Mouse (Mus musculus) embryo, embryonic 10 days (tissue): ENCODE data around the gene Smarcc1.
"Not testable (repeated sequence)": the region's sequence is repeated elsewhere in the genome, so short reads cannot be mapped to it uniquely, and the experiment has no call there.

Experiments used
- DNase-seq: peaks from one replicate; pipeline ENCODE4 v3.0.0-alpha.2; 2015; ENCODE audit warnings: low spot score

Smarcc1 gene

DNA sequence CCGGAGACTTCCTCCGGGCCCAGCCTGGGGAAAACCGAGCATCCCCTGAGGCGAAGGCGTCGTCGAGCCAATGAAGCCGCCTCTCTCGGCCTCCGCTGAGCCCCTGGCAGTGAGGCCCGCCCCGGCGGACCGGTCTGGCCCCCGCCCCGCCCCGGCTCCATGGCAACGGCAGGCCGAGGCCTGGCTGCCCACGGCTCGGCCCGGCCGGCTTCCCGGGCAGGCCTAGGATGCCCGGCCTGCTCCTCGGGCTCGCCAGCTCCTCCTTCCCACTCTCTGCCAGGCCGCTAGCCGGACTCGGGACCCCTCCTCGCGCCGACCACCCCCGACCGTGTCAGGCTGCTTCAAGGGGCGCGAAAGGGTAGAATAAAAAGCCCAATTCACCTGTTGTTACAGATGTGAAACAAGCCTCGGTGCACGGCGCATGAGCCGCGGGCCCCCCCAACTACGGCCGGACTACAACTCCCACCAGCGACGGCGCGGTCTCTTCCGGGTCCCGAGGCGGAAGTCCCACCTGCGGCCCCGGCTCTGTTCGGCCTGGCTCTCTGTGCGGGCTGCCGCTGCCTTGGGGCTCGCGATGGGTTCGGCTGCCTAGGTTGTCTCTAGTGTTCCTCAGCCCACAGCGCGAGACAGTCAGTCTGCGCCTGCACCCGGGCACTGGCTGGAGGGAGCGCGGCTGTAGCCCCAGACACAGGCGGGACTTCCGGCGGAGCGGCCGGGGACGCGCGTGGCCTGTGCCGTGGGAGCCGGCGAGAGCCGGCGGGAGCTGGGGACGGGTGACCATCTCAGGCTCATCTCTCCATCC is at the start of gene Smarcc1:
Gene Smarcc1 (plus strand): TSS at position 732 of the 802 bp plus-strand sequence.
- DNase-seq, result peak; percentile 96

DNA sequence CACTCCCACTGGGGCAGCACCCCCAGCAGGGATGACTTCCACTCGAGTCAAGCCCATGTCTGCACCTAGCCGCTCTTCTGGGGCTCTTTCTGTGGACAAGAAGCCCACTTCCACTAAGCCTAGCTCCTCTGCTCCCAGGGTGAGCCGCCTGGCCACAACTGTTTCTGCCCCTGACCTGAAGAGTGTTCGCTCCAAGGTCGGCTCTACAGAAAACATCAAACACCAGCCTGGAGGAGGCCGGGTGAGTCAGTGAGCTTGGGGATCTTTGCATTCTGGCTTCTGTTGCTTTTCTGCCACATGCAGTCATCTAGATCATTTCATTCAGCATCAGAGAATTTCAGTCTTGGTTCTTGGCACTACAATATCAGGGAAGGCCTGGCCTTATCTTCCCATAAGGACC is 48.8 kb upstream of the Smarcc1 start:
- DNase-seq, result no peak

DNA sequence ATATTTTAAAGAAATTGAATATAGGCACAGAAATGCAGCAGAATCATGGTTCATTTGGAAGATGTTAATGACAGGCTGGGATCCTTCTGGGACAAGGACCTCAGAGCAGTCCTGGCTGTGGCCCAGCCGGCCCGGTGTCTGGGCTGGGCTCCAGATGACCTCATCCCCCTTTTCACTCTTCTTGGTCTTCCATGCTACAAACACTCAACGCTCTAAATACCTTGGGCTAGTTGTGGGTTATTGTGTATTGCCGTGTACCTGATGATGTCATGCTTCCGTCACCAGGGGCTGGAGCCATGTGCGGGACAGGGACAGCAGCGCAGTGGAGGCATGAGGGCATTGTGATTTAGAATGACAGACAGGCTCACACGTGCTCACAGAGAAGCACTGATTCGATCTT is 47.1 kb upstream of the Smarcc1 start:
- DNase-seq, result no peak

DNA sequence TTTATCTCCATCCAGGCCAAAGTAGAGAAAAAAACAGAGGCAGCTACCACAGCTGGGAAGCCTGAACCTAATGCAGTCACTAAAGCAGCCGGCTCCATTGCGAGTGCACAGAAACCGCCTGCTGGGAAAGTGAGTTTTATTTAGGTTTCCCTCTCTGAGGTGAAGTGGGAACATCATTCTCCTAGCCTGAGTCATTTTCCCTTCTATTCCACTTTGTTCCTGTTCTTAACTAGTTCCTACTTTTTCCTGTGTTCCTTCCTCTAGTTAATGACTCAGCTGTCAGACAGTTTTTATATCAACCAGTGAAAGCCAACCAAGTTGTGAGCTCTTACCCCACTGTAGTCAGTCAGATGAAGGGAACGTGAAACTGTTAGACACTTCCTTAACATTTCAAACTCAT is 46.5 kb upstream of the Smarcc1 start:
- DNase-seq, result no peak

DNA sequence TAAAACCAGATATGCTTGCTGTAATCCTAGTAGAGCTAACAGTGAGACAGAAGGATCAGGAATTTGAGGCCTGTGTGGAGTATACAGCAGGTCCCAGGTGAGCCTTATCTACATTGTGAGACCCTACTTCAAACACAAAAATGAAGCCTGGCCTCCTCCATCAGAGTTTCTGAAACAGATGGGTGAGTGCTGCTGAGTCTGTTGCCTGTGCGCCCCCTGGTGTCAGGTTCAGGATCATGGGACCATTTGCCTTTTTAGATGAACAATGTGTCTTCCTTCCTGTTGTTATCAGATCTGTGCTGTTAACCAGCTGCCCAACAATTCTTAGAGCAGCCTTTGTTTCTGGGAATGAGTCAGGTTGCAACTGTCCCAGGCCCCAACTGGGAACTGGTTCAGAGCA is 45.7 kb upstream of the Smarcc1 start:
- peak; percentile 88 for DNase-seq

DNA sequence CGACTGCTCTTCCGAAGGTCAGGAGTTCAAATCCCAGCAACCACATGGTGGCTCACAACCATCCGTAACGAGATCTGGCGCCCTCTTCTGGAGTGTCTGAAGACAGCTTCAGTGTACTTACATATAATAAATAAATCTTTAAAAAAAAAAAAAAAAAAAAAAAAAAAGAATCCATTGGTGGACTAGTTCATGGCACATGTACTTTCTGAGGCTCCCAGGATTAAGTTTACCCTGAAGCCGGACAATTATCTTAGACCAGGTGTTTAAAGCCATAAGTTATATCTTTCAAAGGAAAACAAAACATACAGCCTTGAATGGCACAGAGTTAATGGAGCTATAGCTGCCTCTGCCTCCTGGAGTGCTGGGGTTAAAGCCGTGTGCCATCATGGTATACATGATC is 41.0 kb upstream of the Smarcc1 start:
- DNase-seq, result not testable (repeated sequence)

DNA sequence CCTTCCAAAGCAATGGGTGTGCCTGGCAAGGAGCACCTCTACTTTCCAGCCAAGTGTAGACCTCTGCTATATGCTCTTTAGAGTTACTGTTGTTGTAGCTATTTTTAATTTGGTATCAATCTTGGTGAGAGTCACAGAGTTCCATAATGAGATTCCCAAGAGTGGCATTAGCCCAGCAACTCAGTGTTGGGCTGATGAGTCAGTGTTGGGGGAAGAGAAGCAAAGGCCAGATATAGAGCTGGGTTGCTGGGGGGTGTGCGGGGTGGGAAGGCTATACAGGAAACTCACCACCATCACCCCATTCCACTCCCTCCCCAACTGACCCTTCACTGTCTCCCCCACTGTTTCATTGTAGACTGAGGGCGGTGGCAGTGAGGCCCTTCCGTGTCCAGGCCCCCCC is 36.4 kb upstream of the Smarcc1 start:
- DNase-seq, result no peak

DNA sequence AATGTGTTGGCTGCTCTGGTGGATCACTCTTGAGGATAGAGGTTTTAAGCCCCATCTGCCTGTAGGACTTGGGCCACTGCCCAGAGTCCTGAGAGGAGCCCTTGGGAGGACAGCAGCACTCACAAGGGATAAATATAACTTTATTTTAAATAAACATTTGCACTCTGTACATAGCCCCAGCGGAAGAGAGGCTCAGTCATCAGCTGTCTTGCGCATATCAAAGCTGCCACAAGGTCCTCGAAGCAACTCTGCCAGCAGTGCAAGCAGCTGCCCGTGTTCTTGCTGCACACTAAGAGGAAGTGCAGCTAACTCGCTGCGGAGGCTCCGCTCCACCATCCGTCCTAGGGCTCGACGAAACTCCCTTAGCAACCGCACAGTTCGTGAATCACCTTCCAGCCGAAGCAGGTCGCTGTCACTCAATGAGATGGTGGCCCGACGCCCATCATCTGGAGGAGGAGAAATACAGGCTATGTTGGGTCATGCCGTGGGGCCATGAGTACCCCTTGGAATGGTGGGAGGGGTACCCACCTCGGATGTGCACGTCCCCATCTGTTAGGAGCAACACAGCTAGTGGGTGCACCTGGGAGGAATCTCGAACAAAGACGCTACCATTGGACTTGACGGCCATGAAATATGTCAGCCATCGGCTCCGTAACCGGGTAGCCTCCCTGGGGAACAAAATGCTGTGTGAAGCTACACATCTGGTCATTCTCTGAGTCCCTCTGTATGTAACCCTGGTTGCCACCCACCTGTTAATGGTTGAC is 33.1 kb upstream of the Smarcc1 start:
- DNase-seq, result no peak

DNA sequence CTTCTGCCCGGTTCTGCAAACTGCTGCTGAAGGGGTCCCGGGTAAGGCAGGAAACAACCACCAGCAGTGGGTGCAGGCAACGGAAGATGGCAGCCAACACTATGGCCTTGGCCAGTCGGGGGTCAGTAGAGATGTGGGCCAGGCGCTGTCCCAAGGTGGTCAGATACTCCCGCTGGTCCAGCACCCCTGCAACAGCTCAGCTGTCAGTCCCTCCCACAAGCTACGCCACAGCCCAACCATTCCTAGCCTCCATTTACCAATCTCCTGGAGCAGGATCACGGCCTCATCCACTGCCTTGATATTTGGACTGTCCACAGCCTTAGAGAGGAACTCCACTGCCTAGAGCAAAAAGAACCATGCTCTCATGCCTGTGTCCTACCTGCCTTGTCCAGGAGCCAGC is 31.8 kb upstream of the Smarcc1 start:
- DNase-seq, result no peak

DNA sequence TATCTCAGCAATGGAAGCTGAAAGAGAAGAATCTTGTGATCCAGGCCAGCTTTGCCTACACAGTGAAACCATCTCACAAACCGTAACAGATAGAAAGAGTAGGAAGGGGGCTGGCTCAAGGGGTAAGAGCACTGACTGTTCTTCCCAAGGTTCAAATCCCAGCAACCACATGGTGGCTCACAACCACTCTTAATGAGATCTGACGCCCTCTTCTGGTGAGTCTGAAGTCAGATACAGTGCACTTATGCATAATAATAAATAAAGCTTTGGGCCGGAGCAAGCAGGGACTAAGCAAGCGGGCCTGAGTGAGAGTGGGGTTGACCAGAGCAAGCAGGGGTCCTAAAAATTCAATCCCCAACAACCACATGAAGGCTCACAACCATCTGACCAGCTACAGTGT is 24.2 kb upstream of the Smarcc1 start:
- no peak for DNase-seq

DNA sequence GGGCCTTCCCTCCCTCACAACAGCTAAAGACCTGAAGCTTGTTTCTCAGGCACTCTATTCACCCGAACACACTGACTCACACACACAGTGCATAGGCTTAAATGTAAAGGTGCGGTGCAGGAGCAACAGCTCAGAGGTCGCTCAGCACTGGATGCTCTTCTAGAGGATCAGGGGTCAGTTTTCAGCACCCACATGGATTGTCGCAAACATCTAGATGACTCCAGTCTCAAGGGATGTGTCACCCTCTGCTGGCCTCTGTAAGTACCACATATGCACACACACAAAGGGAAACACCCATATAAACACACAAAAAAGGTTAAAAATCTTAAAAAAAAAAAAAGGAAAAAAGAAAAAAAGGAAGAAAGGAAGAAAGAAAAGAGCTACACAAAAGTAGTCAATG is 22.7 kb upstream of the Smarcc1 start:
- DNase-seq, result no peak

DNA sequence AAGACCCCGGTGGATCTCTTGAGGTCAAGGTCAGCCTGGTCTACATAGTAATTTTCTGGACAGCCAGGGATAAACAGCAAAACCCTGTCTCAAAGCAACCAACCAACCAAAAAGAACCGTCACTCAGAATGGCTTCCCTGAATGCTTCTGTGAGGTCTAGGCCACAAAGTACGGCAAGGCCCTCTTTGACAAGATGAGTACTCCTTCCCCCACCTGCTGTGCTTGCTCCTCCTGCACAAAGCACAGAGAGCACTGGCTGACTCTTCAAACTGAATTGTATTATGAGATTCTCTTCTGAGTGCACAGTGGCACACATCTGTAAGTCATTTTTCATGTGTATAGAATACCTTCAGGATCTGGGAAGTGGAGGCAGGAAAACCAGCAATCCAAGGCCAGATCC is 19.7 kb upstream of the Smarcc1 start:
- no peak for DNase-seq

DNA sequence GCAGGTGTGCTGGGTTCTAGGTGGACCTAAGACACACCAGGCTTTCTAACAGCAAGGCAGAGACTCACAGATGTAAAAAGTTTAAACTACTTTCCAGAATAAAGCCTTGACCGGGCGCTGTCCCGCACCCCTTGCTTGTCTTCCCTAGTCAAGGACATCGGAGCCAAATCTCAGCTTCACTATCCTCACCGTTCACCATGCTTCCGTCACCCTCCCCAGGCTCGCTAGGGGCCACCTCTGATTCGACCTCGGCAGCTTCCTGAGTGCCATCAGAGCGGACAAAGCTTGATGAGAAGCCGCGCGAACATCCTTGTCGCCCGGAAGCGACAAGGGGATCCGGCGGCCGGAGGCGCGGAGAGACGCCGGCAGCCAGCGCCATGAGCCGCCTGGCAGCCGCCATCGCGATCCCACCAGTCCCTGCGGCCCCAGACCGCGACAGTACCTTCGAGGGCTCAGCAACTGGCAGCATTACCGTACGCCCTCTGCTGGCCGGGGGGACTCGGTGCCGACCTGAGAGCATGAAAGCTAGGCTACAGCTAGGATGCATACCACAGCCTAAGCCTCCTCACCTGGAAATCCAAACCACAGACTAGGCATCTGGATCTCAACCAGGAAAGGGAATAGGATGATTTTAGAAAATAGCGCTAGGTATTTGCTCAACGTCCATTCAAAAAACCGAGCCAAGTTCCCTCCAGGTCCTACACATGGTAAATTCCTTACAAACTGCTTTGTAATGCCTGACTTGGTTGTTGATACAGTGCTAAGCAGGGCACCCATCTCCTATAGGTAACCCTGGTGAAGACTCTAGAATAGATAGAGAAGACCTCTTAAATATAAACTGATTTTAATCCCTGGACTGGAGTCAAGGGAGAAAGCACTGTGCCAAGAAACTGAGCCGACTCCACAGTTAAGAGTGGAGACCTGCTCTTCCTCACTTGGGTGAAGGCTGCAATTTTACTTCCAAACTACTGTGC is 16.6 kb upstream of the Smarcc1 start:
- peak; percentile 97 for DNase-seq

DNA sequence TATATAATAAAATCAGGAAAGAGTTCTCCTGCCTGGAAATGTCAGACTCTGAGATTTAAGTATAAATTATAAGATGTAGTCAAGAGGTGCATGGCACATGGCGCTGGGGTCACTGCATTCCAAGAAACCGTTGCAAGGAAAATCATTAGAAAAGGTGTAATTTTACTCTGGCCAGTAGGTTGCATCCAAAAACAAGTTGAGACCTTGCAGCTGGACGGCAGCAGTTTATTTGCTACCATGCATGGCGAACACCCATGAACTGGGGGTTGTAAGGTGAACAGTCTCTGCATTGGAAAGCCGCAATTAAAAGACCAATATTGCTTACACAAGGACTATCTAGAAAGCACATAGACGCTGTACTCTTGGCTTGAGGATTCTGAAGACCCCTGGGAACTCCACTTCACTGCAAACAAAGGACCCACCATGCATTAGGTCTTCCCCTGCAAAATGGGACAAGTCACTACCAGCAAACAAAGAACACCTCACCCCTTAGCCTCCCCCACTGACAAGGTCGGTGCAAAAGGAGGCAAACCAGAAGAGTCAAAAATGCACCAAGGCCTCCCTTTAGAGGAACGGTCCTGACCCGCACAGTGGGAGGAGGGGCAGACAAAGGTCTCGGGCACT is 1.0 kb upstream of the Smarcc1 start:
- DNase-seq, result peak; percentile 41

DNA sequence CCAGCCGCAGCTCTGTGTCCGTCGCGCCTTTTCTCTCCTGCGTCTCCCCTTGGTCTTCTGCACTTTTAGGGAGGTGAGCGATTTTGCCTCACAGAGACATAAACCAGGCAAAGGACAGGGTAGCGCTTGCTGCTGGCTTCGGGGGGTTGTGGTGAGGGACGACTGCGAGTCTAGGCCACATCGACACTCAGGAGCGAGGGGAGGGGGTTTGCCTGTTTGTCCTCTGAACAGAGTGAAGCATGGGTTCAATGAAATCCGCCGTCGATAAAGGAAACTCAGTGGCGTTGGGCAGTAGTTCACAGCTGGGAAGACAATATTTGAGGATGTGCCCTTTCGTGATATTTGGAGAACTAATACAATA is 251 bp downstream of the Smarcc1 start, which contains the start of gene Dhx30:
Gene Dhx30 (minus strand): TSS at position 52 of the 361 bp plus-strand sequence.
- no peak for DNase-seq

DNA sequence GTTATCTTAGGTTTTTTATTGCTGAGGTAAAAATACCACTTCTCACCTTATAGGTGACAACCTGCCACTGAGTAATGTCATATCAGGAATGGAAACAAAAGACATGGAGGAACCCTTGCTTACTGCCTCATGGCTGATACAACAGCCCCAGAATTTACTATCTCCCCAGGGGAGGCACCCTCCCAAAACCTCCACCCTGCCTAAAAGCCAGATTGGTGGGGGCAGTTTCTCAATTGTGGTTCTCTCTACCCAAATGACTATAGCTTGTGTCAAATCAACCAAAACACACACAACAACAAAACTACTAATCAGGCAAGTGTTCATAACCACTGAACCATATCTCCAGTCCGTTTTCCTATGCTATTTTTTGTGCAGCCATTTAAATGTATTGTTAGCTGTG is 741 bp downstream of the Smarcc1 start:
- DNase-seq, result no peak

DNA sequence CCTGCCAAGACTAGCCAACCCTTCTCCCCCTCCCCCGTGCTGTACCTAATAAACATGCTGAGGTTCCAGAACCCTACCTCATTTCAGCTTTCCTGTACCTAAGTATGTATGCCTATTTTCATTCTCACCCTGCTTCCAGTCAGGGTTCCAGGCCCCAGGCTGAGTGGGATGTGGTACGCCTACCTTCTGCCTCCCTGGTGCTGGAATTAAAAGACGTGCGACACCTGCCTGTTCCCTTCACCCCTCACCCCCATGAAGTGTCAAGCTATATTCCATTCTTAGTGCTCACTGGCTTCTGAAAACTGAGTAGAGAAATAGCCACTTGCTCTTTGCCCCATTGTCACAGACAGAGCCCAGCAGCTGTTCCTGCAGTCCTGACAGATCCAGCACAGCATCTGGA is 3.9 kb downstream of the Smarcc1 start:
- no peak for DNase-seq

DNA sequence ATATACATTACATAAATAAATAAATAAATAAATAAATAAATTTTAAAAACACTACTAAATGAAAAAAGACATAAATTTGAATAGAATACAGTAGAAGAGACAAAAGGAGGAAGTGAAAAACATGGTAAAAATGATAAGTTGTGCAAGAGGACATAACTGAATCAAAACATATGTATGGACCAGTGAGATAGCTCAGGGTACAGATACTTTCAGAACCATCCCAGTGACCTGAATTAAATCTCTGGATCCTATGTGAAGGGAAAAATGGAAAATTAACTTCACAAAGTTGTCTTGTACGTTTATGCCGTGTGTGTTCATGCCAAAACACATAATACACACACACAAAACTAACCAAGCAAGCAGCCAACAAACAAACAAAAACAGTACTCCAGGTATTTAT is 5.8 kb downstream of the Smarcc1 start:
- DNase-seq, result no peak

DNA sequence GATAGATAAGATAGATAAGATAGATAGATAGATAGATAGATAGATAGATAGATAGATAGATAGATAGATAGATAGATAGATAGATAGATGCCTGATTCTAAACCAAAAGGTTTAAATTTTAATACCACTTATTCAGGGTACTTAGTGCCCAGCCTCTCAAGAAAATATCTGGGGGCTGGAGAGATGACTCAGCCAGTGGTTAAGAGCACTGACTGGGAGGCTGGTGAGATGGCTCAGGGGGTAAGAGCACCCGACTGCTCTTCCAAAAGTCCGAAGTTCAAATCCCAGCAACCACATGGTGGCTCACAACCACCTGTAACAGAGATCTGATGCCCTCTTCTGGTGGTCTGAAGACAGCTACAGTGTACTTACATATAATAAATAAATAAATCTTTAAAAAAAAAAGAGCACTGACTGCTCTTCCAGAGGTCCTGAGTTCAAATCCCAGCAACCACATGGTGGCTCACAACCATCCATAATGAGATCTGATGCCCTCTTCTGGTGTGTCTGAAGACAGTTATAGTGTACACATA is 6.6 kb downstream of the Smarcc1 start:
- DNase-seq, result not testable (repeated sequence)

DNA sequence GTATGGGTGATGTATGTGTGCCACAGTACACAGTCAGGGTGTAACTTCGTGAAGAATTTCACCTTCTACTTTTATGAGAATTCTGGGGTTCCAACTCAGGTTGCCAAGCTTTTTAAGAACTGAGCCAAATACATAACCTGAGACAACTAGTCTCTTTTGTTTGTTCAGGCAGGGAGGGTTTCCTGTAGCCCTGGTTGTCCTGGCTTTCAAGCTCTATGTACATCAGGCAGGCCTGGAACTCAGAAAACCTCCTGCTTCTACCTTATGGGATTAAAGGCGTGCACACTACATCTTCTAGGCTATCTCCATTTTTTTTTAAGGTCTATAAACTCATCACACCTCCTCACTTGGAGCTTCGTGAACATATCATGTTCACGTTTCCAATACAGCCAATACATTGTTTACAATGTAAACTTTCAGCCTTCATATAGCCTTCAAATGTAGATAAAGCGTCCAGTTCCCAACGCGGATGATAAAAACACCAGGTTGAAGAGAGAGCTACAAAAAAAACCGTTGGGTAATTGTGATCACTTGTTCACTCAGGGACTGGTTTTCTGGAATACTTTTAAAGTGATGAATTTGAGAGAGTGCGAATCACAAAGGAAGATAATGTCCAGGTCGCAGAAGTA is 13.5 kb downstream of the Smarcc1 start:
- DNase-seq, result no peak
